Mouse (Mus musculus): Measurements from ENCODE around the gene Ccm2.

The Ccm2 gene

GRCm38 (mm10) chr11:6598191-6598889 lies 51.7 kb downstream of the Ccm2 start:
- in situ Hi-C loops (cut with MboI; ENCODE audit: low pct_unique_long_range_greater_than_20kb in 1 of 2, low sequenced_read_pairs in 2 of 2, unreplicated experiment in 1 of 2) = no loop called here

DNA sequence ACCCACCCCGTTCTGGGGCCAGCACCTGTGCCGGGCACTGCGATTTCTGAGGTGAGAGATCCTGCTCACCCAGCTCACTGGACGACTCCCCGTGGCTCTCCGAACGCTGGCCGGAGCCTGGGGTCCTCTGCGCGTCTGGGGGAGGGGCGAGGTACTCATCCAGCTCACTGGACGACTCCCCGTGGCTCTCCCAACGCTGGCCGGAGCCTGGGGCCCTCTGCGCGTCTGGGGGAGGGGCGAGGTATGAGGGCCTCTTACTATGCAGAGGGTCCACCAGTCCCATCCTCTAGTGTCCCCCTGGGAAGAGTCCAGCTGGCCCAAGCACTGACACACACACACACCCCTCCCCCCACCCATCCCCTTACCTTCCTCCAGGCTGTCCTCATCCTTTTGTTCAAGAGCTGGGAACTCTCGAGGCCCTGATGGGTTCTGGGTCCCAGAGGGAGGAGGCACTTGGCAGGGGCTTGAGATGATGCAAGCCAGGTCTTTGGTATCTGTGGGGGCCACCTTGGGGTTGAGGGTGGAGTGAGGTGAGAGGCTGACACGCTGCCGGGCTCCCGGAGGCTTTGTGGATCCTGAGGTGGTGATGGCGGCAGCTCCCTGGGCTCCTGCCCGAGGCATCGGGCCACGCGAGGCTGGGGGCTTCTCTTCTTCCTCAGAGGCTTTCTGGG lies 52.5 kb downstream of the Ccm2 start:
- in situ Hi-C loops (cut with MboI; ENCODE audit: low pct_unique_long_range_greater_than_20kb in 1 of 2, low sequenced_read_pairs in 2 of 2, unreplicated experiment in 1 of 2) = no loop called here

DNA sequence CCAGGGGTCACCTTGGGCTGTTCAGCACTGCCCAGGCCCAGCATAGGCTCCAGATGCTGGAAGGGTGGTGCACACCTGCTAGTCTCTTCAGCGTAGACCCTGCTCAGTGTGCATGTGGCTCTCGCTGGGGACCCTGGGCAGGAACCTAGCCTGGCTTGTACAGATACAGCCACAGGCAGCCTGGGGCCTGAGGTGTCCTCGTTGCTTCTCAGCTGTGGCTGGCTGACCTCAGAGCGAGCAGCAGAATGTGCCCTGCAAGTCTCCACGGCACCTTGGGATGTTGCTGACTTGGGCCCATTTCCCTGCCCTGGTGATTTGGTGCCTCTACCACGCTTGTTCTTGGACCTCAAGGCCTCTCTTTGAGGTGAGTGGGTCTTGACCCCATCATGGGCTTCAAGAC lies 53.1 kb downstream of the Ccm2 start:
- in situ Hi-C loops (cut with MboI; ENCODE audit: low pct_unique_long_range_greater_than_20kb in 1 of 2, low sequenced_read_pairs in 2 of 2, unreplicated experiment in 1 of 2) = no loop called here

DNA sequence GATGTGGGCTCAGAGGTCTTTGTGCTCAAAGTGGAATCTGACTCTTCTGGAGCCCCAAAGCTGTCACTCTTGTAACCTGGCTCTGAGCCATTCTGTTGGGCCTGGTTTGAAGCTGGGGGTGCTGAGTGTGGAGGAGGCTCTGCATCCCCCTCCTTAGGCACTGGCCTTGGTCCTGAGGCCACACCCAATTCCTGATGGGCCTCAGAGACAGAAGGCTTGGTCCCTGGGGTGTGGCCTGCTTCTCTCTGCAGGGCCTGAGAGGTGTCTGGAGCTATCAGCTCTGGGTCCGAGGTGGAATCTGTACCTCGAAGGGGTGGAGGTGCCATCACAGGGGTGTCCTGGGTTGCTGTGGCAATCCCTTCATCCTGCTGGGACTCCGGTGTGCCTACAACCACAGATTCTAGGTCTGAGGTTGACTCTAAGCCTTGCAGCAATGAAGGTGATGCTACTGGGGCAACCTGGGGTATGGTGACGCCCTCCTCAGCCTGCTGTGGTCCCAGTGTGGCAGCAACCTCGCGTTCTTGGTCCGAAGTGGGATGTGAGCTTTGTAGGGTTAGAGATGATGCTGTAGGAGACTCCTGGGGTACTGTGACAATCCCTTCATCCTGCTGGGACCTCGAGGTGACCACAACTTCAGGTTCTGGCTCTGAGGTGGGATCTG lies 53.7 kb downstream of the Ccm2 start:
- in situ Hi-C loops (cut with MboI; ENCODE audit: low pct_unique_long_range_greater_than_20kb in 1 of 2, low sequenced_read_pairs in 2 of 2, unreplicated experiment in 1 of 2) = no loop called here

- in situ Hi-C loops (cut with MboI; ENCODE audit: low pct_unique_long_range_greater_than_20kb in 1 of 2, low sequenced_read_pairs in 2 of 2, unreplicated experiment in 1 of 2) = no loop called here
These were observed 55.2 kb downstream of the Ccm2 start for GRCm38 (mm10) chr11:6601649-6602480.

DNA sequence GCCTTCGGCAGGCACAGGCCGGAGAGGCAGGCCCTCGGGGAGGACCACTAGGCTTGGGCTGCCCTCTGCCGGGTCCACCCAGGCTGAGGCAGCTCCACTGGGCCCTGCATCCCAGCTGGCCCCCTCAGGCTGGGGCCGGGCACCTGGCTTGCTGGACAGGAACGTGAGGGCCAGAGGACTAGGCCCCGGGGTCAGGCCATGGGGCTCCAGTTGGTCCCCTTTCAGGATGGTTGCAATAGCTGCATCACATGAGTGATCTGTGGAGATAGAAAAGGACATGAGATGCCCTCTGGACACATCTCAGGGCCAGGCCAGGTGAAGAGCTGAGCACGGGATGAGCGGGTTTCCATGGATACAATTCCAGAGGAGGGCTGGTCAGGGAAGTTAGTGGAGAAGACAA lies 56.0 kb downstream of the Ccm2 start:
- in situ Hi-C loops (cut with MboI; ENCODE audit: low pct_unique_long_range_greater_than_20kb in 1 of 2, low sequenced_read_pairs in 2 of 2, unreplicated experiment in 1 of 2) = no loop called here

DNA sequence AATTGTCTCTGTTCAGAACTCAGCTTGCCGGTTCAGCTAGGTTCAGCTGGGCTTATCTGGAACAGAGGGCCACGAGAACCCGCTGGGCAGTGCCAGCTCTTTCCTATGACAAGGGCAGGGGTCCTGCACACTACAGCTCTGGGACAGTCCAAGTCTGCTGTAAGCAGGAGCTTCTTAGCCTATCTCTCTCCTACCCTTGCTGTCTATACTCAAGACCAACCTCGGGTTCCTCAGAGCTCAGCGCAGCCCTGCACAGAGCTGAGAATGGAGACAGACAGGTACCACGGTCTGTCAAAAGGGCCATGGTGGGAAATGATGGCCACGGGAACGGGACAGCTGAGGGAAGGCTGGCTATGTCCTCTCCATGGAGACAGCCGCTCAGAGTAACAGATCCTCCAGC lies 56.5 kb downstream of the Ccm2 start:
- in situ Hi-C loops (cut with MboI; ENCODE audit: low pct_unique_long_range_greater_than_20kb in 1 of 2, low sequenced_read_pairs in 2 of 2, unreplicated experiment in 1 of 2) = no loop called here

GRCm38 (mm10) chr11:6603887-6604603 lies 57.4 kb downstream of the Ccm2 start:
- in situ Hi-C loops (cut with MboI; ENCODE audit: low pct_unique_long_range_greater_than_20kb in 1 of 2, low sequenced_read_pairs in 2 of 2, unreplicated experiment in 1 of 2) = no loop called here

GRCm38 (mm10) chr11:6604604-6604936 lies 57.9 kb downstream of the Ccm2 start:
- in situ Hi-C loops (cut with MboI; ENCODE audit: low pct_unique_long_range_greater_than_20kb in 1 of 2, low sequenced_read_pairs in 2 of 2, unreplicated experiment in 1 of 2) = no loop called here

DNA sequence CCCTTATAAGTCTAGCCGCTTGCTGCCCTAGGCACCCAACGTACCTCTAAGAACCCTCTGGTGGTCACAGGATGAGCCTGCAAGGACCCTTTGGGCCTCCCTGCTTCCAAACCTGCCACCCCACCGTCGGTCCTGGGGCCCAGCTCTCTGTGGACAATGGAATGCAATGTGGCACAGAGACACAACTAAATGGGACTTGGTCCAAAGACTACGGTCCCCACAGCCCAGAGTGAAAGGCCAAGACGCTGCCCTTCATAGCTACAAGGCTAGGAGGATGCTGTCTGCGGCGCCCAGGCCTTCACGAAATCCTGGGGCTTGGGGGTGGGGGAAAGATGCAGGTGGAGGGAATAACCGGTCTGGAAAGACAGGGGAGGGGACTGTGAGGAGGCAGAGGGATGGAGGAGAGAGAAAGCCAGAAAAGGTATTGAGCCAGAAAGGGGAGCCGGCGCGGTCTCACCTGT lies 58.4 kb downstream of the Ccm2 start:
- in situ Hi-C loops (cut with MboI; ENCODE audit: low pct_unique_long_range_greater_than_20kb in 1 of 2, low sequenced_read_pairs in 2 of 2, unreplicated experiment in 1 of 2) = no loop called here

DNA sequence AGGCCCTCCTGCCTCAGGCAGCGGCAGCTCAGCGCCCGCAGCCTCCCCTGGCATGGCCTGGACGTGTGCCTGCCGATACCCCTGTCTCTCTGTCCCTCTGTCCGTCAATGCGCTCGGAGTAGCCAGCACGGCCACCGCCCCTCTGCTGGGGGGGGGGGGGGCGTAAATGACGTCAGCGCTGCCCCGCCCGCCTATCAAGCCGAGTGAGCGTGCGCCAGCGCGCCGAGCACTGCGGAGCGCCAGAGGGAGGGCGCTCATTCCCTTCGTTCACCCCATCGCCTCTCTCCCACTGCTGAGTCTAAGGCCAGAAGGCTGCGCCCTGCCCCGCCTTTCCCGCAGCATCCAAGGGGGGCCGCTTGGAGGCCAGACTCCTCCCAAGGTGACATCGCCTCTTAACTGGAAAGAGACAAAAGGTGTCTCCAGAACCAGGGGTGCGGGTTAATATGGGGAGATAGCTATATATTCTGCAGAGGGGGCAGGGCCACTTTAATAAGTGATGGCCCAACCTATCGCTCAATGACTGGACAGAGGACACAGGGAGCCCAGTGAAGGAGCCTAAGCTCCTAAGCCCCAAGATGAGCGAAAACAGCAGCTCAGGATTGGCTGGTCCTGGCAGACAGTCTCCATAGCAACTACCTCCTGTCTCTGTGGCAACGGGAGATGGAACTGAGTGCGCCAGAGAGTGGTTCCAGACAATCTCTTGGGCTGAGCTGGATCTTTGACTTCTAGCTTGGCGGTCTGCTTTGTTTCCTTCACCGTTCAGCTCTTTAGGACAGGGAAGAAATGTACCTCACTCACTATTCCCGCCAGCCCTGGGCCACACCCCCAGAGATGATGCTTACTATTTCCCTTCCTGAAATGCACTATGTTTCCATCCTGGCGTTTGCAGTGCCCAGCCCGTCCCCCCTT lies 59.1 kb downstream of the Ccm2 start, which contains the start of gene Nacad:
Nacad (minus strand) TSS at position 563 of the 909 bp plus-strand sequence.
- in situ Hi-C loops (cut with MboI; ENCODE audit: low pct_unique_long_range_greater_than_20kb in 1 of 2, low sequenced_read_pairs in 2 of 2, unreplicated experiment in 1 of 2) = no loop called here

- in situ Hi-C loops (cut with MboI; ENCODE audit: low pct_unique_long_range_greater_than_20kb in 1 of 2, low sequenced_read_pairs in 2 of 2, unreplicated experiment in 1 of 2) = no loop called here
These were observed 68.8 kb downstream of the Ccm2 start for GRCm38 (mm10) chr11:6615250-6616205.

GRCm38 (mm10) chr11:6623704-6624103 lies 77.0 kb downstream of the Ccm2 start:
- in situ Hi-C loops (cut with MboI; ENCODE audit: low pct_unique_long_range_greater_than_20kb in 1 of 2, low sequenced_read_pairs in 2 of 2, unreplicated experiment in 1 of 2) = no loop called here

DNA sequence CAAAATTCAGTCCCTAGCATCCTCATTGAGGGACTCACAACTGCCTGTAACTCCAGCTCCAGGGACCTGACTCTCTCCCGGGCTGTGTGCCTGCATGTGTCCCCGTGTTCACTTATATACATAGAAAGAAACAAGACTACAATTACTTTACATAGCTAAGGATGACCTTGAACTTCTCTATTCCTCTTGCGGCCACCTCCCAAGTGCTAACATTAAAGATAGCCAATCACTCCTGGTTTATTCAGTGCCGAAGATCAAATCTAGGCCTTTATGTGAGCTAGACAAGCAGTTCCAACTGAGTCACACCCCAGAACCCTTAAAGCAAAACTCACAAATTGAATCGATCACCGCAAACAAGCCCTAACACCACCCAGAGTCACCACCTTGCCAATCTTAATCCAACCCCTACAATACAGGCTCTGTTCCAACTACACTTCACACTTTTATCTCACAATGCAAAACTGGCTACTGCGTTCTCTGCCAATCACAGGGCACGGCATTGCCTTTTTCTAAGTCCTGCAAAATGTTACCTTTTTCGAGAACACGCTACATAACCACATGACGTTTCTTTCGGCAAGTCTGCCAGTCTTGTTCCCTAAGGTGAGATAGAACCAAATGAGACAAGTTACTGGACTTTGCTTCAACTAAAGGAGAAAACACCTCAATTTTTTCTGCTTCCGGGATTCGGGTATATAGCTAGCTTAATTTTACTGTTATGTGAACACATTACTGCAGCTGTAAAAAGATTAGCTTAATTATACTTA lies 78.1 kb downstream of the Ccm2 start:
- in situ Hi-C loops (cut with MboI; ENCODE audit: low pct_unique_long_range_greater_than_20kb in 1 of 2, low sequenced_read_pairs in 2 of 2, unreplicated experiment in 1 of 2) = no loop called here

GRCm38 (mm10) chr11:6625478-6626387 lies 79.0 kb downstream of the Ccm2 start, which contains the start of gene Tbrg4:
Gene Tbrg4 (minus strand): TSS chr11:6626067.
- in situ Hi-C loops (cut with MboI; ENCODE audit: low pct_unique_long_range_greater_than_20kb in 1 of 2, low sequenced_read_pairs in 2 of 2, unreplicated experiment in 1 of 2) = no loop called here

All from mouse embryonic stem cell (cell line).